Mouse (Mus musculus): ENCODE results near the gene Cachd1. TPM values are rescaled to one million over a fixed set of nuclear protein-coding genes. Genes with fewer than 3 reads are reported as not detected.

Cachd1 gene
- polyA plus RNA-seq, 1 experiment from 2014 or later: 6.8 TPM

DNA sequence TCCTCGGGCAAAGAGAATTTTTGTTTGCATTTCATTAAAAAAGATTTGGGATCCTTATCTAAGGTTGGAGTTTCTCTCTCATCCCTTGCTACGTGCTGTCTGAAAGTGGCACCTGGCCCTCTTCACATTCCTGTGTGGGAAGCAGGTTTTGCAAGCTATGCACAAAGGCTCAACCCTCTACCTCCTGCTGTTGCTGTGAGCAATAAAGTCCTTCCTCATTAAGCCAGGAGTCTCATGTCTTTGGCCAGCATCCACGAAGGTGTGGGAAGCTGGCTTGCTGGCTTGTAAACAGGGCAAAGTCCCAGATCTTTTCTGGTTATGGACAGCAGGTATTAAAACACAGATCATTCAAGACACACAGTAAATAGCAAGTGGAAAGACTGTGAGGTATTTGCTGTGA, 7.9 kb upstream of the Cachd1 start:
- peaks cover 9% of the 10 kb centered on the region; the same call in 1 of the 2 replicates for H3K27me3 ChIP-seq (replicated peaks)
- H3K9me3 ChIP-seq: no peaks in the 10 kb centered on the region
- no peak overlapping the region for H3K9ac ChIP-seq
- H3K27ac ChIP-seq (replicated peaks): no peak overlapping the region
- 28% methylated on average over 3 of the region's 3 CpGs for WGBS
- H3K4me2 ChIP-seq: no peak overlapping the region
- no peaks in the 10 kb centered on the region for H3K36me3 ChIP-seq
- ATAC-seq (ENCODE audit: extremely low read depth, insufficient number of reproducible peaks, low FRiP score, low TSS enrichment): no peak
- H3K4me3 ChIP-seq: no peak overlapping the region
- H3K4me1 ChIP-seq: no peaks in the 10 kb centered on the region

DNA sequence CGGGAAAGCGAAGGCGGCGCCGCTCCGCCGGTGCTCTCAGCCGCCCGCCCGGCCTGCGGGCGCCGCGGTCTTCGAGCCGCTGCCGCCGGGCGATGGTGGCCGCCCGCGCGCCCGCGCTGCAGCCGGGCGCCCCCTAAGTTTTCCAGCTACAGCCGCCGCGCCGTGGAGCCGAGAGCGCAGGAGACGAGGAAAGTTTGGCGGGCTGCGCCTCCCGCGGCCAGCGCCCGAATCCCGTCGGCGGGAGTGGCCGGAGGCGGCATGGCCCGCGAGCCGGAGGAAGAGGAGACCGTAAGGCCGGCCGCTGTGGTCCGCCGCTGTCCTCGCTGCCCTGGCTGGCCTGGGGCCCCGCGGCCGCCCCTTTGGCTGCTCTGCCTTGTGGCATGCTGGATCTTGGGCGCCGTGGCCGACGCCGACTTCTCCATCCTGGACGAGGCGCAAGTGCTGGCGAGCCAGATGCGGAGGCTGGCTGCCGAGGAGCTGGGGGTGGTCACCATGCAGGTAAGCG, 448 bp downstream of the Cachd1 start:
- Histone ChIP-seq H3K9ac (peak overlapping the region; percentile 95), H3K36me3 (no peaks in the 10 kb centered on the region), H3K4me1 (peaks cover 40% of the 10 kb centered on the region), H3K4me3 (peak overlapping the region; percentile 93), H3K27ac (replicated peaks) (peak overlapping the region; percentile 92), H3K4me2 (peak overlapping the region; percentile 87), H3K27me3 (replicated peaks) (0 out of 2 replicates have a peak, but pooled peaks cover 11% of the 10 kb centered on the region), H3K9me3 (no peaks in the 10 kb centered on the region)
- peak; percentile 21; the same call in 1 of the 2 replicates for ATAC-seq (ENCODE audit: extremely low read depth, insufficient number of reproducible peaks, low FRiP score, low TSS enrichment)
- WGBS: under 1% methylated on average over 68 of the region's 68 CpGs

DNA sequence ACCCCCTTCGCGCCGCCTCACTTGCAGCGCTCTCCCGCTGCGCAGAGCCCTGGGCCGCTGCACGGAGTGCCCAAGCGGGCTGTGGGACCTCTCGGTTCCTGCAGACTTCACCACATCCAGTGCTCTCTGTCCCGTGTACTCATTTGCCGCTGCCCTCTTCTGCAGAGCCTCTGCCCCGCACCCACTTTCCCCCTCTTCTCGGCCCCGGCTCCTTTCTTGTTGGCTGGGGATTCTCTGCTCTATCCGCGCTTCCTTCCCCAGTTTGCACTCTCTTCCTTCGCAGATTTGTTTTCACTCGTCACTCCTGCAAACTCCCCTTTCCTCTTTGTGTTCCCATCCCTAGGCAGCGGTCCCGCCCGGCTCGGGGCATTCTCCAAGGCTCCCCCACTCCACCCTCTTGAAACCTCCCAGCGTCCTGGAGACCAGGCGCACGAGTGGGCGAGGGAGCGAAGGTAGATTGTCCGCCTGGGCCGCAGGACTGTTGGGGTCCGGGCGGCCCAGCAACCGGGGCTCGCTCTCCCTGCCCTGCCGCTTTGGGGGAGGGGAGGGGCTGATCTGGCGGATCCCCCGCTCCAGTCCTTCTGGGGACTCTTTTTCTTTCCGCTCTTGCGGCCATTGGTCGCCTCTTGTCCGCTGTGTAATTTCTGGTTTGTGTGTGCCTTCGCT, 1.0 kb downstream of the Cachd1 start:
- H3K4me1 ChIP-seq: peaks cover 44% of the 10 kb centered on the region
- peak overlapping the region; percentile 92 for H3K27ac ChIP-seq (replicated peaks)
- peak overlapping the region; percentile 93 for H3K4me3 ChIP-seq
- H3K9me3 ChIP-seq: no peaks in the 10 kb centered on the region
- peak overlapping the region; percentile 95 for H3K9ac ChIP-seq
- WGBS: under 1% methylated on average over 42 of the region's 42 CpGs
- no peak; the same call in 1 of the 2 replicates for ATAC-seq (ENCODE audit: extremely low read depth, insufficient number of reproducible peaks, low FRiP score, low TSS enrichment)
- H3K36me3 ChIP-seq: no peaks in the 10 kb centered on the region
- H3K27me3 ChIP-seq (replicated peaks): 0 out of 2 replicates have a peak, but pooled peaks cover 11% of the 10 kb centered on the region
- peak overlapping the region; percentile 87 for H3K4me2 ChIP-seq

DNA sequence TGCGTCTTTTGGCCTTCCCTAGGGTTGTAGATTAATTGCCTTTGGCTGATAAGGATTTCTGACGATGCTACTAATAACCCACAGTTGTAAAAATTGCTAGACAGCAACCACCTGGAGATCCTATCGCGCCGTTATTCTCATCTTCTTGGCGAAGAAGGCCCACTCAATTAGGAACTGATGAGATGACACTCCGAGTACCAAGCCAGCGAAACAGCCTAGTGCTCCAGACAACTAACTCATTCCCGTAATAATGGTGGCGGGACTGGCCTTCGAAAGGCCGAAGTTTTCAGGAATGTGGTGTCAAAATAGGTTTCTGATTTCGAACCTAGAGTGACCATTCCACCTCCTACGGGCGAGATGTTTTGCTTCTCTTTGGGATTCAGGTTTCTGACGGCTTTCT, 1.6 kb downstream of the Cachd1 start:
- H3K9me3 ChIP-seq: no peaks in the 10 kb centered on the region
- H3K4me2 ChIP-seq: peak overlapping the region; percentile 87
- WGBS: 6% methylated on average over 16 of the region's 16 CpGs
- H3K36me3 ChIP-seq: no peaks in the 10 kb centered on the region
- H3K27me3 ChIP-seq (replicated peaks): 0 out of 2 replicates have a peak, but pooled peaks cover 11% of the 10 kb centered on the region
- H3K9ac ChIP-seq: peak overlapping the region; percentile 95
- peak overlapping the region; percentile 92; the same call in 1 of the 2 replicates for H3K27ac ChIP-seq (replicated peaks)
- peaks cover 49% of the 10 kb centered on the region for H3K4me1 ChIP-seq
- no peak for ATAC-seq (ENCODE audit: extremely low read depth, insufficient number of reproducible peaks, low FRiP score, low TSS enrichment)
- H3K4me3 ChIP-seq: peak overlapping the region; percentile 93

DNA sequence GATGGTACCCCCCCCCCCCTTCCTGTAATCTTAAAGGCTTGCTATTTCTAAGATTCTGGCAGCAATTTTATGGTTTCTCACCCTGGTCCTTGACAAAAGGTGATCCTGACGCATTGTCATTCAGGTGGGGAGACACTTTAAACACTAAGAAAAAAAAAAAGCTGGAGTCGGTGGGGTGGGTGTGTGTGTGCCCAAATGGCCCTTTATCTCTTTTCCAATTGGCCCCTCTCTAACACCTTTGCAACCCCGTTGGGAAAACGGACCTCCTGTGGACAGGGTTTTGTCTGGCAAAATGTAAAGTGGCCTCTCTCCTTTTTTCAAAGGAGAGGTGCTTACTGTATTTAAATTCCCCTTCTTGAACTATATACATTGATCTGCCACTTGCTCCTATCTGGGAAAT, 2.5 kb downstream of the Cachd1 start:
- Histone ChIP-seq H3K9me3 (no peaks in the 10 kb centered on the region), H3K36me3 (no peaks in the 10 kb centered on the region), H3K4me2 (peak overlapping the region; percentile 87), H3K27ac (replicated peaks) (no peak overlapping the region), H3K4me3 (peak overlapping the region; percentile 93), H3K27me3 (replicated peaks) (0 out of 2 replicates have a peak, but pooled peaks cover 11% of the 10 kb centered on the region), H3K9ac (peak overlapping the region; percentile 95), H3K4me1 (peaks cover 49% of the 10 kb centered on the region)
- ATAC-seq (ENCODE audit: extremely low read depth, insufficient number of reproducible peaks, low FRiP score, low TSS enrichment): no peak
- 33% methylated on average over 4 of the region's 4 CpGs for WGBS

DNA sequence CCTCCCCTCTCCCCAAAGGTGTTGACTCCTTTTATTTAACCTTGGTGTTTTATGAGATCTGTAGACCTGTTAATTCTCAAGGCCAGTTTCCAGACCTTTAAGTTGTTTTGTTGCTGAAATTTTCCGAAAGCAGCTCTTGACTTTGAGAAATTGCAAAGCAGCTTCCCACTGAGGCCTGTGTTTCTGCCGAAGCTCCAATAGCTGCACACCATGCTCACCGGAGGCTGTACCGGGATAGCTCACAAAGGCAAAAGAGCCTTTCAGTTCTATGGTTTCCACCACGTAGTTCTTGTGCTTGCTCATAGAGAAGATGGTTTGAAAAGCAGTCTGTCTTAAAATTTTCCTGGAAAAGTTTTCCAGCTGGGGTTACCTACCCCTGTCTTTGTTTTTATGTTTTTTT, 3.2 kb downstream of the Cachd1 start:
- no peak for ATAC-seq (ENCODE audit: extremely low read depth, insufficient number of reproducible peaks, low FRiP score, low TSS enrichment)
- peak overlapping the region; percentile 93 for H3K4me3 ChIP-seq
- peak overlapping the region; percentile 95 for H3K9ac ChIP-seq
- H3K27me3 ChIP-seq (replicated peaks): 0 out of 2 replicates have a peak, but pooled peaks cover 11% of the 10 kb centered on the region
- WGBS: 47% methylated on average over 5 of the region's 5 CpGs
- H3K36me3 ChIP-seq: no peaks in the 10 kb centered on the region
- no peaks in the 10 kb centered on the region for H3K9me3 ChIP-seq
- H3K4me2 ChIP-seq: peak overlapping the region; percentile 87
- no peak overlapping the region for H3K27ac ChIP-seq (replicated peaks)
- H3K4me1 ChIP-seq: peaks cover 49% of the 10 kb centered on the region

DNA sequence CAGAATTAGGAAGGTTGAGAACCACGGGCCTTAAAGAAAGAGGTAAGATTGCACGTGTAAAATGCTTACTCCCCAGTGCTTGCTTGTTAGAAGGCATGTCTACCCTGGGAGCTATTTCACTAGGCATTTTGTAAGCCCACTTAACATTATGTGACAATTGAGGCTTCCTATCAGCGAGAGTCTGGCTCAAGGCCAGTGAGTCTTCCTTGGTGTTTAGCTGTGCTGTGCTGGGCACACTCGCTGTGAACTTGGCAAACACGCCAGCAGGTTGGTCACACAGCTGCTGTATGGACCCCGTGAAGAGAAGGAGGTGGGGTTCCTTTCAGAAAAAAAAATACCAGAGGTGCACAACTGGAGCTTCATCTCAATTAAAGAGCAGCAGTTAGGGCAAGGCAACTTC, 4.4 kb downstream of the Cachd1 start:
- Histone ChIP-seq H3K4me2 (0 out of 2 replicates have a peak overlapping the region, but pooled peaks have one; percentile 87), H3K4me3 (no peak overlapping the region), H3K27ac (replicated peaks) (no peak overlapping the region), H3K27me3 (replicated peaks) (0 out of 2 replicates have a peak, but pooled peaks cover 11% of the 10 kb centered on the region), H3K9me3 (no peaks in the 10 kb centered on the region), H3K36me3 (no peaks in the 10 kb centered on the region), H3K4me1 (peaks cover 47% of the 10 kb centered on the region), H3K9ac (no peak overlapping the region)
- no peak for ATAC-seq (ENCODE audit: extremely low read depth, insufficient number of reproducible peaks, low FRiP score, low TSS enrichment)
- whole genome bisulfite sequencing: 61% methylated on average over 6 of the region's 6 CpGs

DNA sequence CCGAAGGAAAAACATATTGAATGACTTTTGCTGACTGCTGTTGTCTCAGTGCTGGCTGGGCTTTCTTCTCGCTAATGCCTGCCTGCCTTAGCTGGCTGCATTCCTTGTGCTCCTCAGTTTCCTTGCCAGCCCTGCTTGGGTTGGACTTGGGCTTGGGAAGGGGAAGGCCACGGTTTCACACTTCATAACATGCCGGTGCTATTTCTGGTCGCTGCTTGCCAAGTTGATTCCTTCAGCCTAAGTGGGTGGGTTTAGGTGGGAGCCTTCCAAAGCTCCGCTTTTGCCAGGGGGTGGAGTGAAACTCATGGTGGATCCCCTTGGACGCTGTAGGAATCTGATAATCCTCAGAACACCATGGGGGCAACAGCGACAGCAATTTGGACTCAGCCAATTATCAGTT, 5.9 kb downstream of the Cachd1 start:
- no peaks in the 10 kb centered on the region for H3K36me3 ChIP-seq
- H3K9me3 ChIP-seq: no peaks in the 10 kb centered on the region
- H3K27me3 ChIP-seq (replicated peaks): 0 out of 2 replicates have a peak, but pooled peaks cover 11% of the 10 kb centered on the region
- no peak overlapping the region for H3K27ac ChIP-seq (replicated peaks)
- no peak overlapping the region for H3K4me3 ChIP-seq
- ATAC-seq (ENCODE audit: extremely low read depth, insufficient number of reproducible peaks, low FRiP score, low TSS enrichment): no peak
- peak overlapping the region; percentile 11 for H3K4me2 ChIP-seq
- no peak overlapping the region for H3K9ac ChIP-seq
- WGBS: 33% methylated on average over 8 of the region's 8 CpGs
- peaks cover 56% of the 10 kb centered on the region for H3K4me1 ChIP-seq

DNA sequence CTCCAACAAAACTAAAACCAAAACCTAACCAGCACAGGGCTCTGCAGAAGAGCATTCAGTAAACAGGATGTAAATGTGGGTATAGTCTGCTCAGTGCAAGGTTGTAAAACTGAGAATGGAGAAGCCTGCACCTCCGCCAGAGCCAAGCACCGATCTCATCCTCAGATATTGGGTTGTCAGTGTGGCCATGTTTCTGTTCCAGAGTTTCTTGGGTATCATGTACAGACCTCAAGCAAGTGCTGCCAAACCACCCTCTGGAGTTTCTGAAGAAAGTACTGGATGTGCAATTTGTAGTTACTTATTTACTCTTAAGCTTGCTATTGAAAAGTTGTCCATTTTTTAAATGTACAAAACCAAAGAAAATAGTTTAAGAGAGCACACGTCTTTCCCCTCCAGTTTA, 6.4 kb downstream of the Cachd1 start:
- 83% methylated on average over 3 of the region's 3 CpGs for WGBS
- Histone ChIP-seq H3K27me3 (replicated peaks) (0 out of 2 replicates have a peak, but pooled peaks cover 11% of the 10 kb centered on the region), H3K27ac (replicated peaks) (no peak overlapping the region), H3K4me3 (no peak overlapping the region), H3K4me2 (no peak overlapping the region), H3K4me1 (peaks cover 57% of the 10 kb centered on the region), H3K9ac (no peak overlapping the region), H3K9me3 (no peaks in the 10 kb centered on the region), H3K36me3 (no peaks in the 10 kb centered on the region)
- no peak for ATAC-seq (ENCODE audit: extremely low read depth, insufficient number of reproducible peaks, low FRiP score, low TSS enrichment)

DNA sequence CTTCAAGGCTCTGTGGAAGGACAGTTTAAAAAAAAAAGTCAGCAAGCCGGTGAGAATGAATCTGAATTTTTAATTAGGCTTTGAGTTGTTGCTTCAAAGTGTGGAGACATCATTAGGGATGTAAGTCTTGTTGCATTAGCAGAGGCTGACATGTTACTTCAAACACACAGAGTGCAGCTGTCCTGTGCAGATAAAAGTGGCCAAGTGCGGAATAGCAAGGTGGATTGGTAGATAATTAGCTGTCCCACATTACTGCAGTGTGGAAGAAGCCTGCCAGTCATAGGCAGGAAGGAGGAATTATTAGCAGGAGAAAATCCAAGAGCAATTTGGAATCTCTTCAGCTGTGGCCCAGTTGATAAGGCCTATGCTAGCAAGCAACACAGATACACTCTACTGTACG, 10.7 kb downstream of the Cachd1 start:
- H3K27me3 ChIP-seq (replicated peaks): no peaks in the 10 kb centered on the region
- no peak for ATAC-seq (ENCODE audit: extremely low read depth, insufficient number of reproducible peaks, low FRiP score, low TSS enrichment)
- 52% methylated on average over 3 of the region's 3 CpGs for WGBS

DNA sequence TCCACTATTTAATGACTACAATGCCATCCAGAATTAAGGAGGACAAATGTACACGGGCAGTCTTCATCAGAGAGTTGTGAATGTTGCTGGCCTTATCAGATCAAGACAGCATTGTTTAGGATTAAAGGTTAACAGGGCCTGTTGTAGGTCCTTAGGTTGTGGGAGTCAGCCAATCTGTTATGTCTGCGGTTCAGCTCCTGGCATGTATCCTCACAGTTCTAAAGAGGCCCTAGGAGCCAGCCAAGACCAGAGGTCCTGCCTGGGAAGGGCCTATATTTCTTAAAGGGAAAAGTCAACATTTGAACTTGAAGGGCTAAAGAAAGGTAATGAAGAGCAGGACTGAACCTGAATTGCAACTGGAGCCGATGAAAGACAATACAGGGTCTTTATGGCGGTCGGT, 13.7 kb downstream of the Cachd1 start:
- 68% methylated on average over 5 of the region's 5 CpGs for WGBS
- Histone ChIP-seq H3K9ac (no peak overlapping the region), H3K4me2 (no peak overlapping the region), H3K4me1 (peaks cover 17% of the 10 kb centered on the region), H3K9me3 (no peaks in the 10 kb centered on the region), H3K4me3 (no peak overlapping the region), H3K36me3 (no peaks in the 10 kb centered on the region), H3K27me3 (replicated peaks) (no peaks in the 10 kb centered on the region), H3K27ac (replicated peaks) (no peak overlapping the region)
- no peak for ATAC-seq (ENCODE audit: extremely low read depth, insufficient number of reproducible peaks, low FRiP score, low TSS enrichment)

More for the DNA sequence above, 10.7 kb downstream of the Cachd1 start:
- Histone ChIP-seq H3K4me1 (peaks cover 20% of the 10 kb centered on the region), H3K4me3 (no peak overlapping the region), H3K4me2 (no peak overlapping the region), H3K9me3 (no peaks in the 10 kb centered on the region), H3K36me3 (no peaks in the 10 kb centered on the region), H3K27ac (replicated peaks) (no peak overlapping the region), H3K9ac (no peak overlapping the region)

DNA sequence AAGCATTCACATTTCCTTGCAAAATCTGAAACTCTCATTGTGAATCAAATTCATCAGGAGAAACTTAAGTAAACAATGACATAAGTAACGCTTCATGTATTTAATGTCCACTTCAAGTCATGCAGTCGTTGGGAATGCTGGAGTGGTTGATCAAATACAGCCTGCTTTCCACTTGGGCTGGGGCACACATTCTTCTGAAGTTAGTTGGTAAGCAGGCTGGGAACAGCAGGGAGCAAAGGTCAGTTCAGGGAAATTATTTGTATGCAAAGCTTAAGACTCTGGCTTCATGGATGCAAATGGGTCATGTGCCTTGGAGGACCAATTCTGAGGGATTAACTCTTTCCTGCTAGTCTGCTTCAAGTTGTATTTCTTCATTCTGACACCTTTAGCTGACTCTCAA, 16.7 kb downstream of the Cachd1 start:
- 30% methylated on average over 2 of the region's 2 CpGs for WGBS
- no peak overlapping the region for H3K4me2 ChIP-seq
- no peak for ATAC-seq (ENCODE audit: extremely low read depth, insufficient number of reproducible peaks, low FRiP score, low TSS enrichment)

More for the DNA sequence above, 16.7 kb downstream of the Cachd1 start:
- Histone ChIP-seq H3K36me3 (no peaks in the 10 kb centered on the region), H3K4me1 (peaks cover 26% of the 10 kb centered on the region), H3K9ac (no peak overlapping the region), H3K27me3 (replicated peaks) (no peaks in the 10 kb centered on the region), H3K4me3 (no peak overlapping the region), H3K9me3 (no peaks in the 10 kb centered on the region), H3K27ac (replicated peaks) (no peak overlapping the region)

Measured in heart, embryonic 13.5 days (tissue).